Mouse (Mus musculus) heart, adult 18-20 months (tissue): ENCODE results near the gene Olfr5. TPM values are rescaled to one million over a fixed set of nuclear protein-coding genes. Genes with fewer than 3 reads are reported as not detected.

Experiments used
- DNase-seq, 2 experiments: peaks; one replicate each; pipeline ENCODE4 v3.0.0; 2021 to 2022; ENCODE audit warnings: mixed read lengths in 1 of 2
- long read RNA-seq, 2 experiments: library from polyadenylated mRNA; stranded (forward); transcript quantifications; one replicate each; pipeline ENCODE4 v2.0.0; 2021
- total RNA-seq, 2 experiments: library from RNA; stranded (reverse); gene quantifications; 2 replicates each; pipeline ENCODE4 v1.2.3; 2021

Gene Olfr5
- not detected for total RNA-seq
- long read RNA-seq, experiment 1, result 0 reads
- long read RNA-seq, experiment 2, result 0 reads

GRCm38 (mm10) chr7:6486841-6487240 is at the start of gene Olfr5:
Gene Olfr5, minus strand, starts transcription at chr7:6486941.
- DNase-seq, result no peak

- DNase-seq, result no peak
Observed at GRCm38 (mm10) chr7:6526141-6526540, 39.4 kb upstream of the Olfr5 start.

- no peak for DNase-seq
Observed at GRCm38 (mm10) chr7:6525001-6525400, 38.3 kb upstream of the Olfr5 start.

DNA sequence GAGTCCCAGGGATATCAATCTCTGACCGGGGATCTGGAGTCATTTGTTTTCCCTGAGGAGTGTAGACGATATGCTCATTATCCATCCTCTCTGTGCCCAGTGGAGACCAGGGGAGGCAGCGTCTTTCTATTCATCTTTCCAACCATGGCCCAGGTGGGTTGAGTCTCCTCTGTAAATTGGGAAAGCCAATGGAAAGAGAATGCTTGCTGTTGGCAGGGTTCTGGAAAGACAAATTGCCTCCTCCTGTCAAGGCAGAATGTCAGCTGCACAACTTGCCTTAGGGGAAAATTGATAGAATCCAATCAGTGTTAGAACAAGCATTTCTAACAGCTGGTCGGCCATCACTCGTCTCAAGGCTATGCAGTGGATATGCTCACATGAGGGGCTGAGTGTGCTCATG is 36.1 kb upstream of the Olfr5 start, which contains the start of gene Olfr1349:
Gene Olfr1349 (minus strand): TSS at position 101 of the 400 bp plus-strand sequence.
- no peak for DNase-seq

GRCm38 (mm10) chr7:6521666-6522065 is 34.9 kb upstream of the Olfr5 start:
- peak in 1 of 2 experiments; percentile 6 for DNase-seq

DNA sequence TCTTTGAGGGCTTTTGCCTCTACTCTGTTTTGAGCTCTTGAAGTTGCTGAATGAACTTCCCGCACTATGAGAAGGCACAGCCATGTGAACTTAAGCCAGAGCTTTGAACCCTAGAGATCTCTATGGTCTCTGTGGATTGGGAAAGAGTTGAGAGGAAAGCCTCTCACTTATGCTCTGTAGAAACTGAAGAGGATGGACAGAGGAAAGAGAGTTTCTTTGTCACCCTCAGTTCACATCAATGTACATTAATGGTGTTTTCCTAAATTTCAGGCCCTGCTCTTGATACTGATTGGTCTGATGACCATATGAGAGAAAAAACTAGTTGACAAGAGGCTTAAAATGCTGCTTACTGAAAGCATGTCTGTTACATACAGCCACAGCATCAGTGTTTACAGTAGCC is 21.9 kb upstream of the Olfr5 start, which contains the start of gene Olfr1348:
Gene Olfr1348 (minus strand): TSS at position 101 of the 400 bp plus-strand sequence.
- no peak for DNase-seq

GRCm38 (mm10) chr7:6499655-6500054 is 12.9 kb upstream of the Olfr5 start, which contains the start of gene Olfr1347:
Gene Olfr1347, minus strand, starts transcription at chr7:6499755.
- no peak for DNase-seq

DNA sequence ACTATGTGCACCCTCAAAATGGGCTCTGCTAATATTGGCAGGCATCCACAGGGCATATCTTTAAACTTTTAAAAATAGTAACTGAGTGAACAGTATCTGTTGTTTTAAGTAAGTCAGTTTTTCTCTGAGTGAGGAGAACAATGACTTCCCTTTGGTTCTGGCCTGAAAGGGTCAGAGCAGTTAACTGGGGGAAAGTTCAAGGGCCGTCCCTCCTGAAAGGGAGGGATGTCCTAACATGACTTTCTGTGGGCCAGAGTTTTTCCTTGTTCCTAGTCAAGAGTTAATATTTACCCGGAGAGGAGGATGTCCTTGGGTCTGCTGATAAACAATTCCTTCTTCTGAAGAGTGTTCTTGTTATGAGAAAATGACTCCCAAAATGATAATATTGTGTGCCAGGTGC is 9.1 kb downstream of the Olfr5 start:
- peak in 1 of 2 experiments; percentile 22 for DNase-seq

DNA sequence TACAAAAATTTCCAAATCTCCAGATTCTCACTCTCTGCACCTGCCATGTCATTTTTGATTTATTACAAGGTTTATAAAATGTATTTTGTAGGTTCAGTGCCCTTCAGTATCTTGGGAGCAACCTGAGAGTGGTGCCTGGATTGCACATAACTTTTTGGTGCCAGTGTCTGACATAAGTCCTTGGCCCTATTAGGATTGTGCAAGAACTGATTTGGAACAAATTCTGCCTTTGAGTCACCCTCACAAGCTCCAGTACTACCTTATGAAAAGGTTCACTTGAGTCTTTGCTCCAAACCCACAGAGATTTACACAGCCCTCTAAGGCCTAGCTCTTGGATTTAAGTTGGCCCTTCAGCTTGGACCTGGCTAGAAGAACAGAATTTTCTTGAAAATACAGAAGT is 19.8 kb downstream of the Olfr5 start, which contains the start of gene Olfr1346:
Gene Olfr1346 (plus strand): TSS at position 151 of the 400 bp plus-strand sequence.
- DNase-seq, result no peak

- no peak for DNase-seq
Observed at GRCm38 (mm10) chr7:6456399-6456798, 30.3 kb downstream of the Olfr5 start.

GRCm38 (mm10) chr7:6455868-6456267 is 30.9 kb downstream of the Olfr5 start, which contains the start of gene Olfr1336:
Gene Olfr1336, plus strand, starts transcription at chr7:6456168.
- DNase-seq, result no peak

DNA sequence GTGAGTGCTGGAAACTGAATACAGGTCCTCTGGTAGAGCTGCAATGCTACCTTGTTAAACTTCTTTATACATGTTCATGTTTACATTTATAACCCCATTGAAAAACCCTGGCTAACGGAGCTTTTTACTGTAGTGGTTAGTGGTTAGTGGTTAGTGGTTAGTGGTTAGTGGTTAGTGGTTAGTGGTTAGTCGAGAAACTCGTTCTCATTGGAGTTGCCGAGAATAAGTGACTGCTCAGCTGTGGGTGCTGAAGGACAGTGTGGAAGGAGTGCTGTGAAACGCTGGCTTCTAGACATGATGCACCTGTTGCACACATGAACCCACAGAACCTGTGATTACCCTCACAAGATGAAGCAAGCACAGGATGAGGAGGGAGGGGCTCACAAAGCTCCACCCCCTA is 39.0 kb downstream of the Olfr5 start:
- DNase-seq, result no peak

GRCm38 (mm10) chr7:6441173-6441572 is 45.6 kb downstream of the Olfr5 start:
- no peak for DNase-seq

DNA sequence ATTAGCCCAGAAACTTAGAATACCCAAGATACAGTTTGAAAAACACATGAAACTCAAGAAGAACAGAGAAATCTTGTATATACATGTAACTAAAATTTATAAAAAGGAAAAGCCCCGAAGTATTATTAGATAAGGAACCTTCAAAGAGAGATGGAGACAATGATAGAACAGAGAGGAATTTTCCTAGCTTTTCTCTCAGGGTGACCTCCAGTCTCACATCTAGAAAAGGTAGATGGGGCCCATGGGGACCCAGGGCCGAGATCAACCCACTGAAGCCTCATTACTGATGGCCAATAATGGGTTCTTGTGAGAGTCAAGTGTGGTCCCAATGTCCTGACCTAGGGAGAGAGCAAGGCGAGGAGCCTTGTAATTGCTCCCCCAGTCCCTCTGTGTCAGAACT is 48.4 kb downstream of the Olfr5 start, which contains the start of gene Olfr1344:
Gene Olfr1344 (plus strand): TSS at position 301 of the 400 bp plus-strand sequence.
- no peak for DNase-seq

DNA sequence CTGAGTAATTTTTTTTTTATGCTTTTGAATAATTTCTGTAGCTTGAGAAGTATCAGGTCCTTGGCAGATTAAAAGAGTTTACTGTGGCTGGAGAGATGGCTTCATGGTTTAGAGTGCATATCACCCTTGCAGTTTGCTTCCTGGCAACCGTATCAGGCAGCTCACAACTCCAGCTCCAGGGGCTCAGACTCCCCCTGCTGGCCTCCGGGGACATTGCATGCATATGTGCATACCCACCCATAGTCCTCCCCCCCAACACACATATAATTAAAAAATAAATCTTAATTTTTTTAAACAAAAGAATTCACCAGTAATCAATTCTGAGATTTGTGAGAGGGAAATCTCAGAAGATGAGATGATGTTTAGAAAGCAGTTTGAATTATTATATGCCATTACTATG is 56.4 kb downstream of the Olfr5 start:
- DNase-seq, result peak; percentile 9 to 16

DNA sequence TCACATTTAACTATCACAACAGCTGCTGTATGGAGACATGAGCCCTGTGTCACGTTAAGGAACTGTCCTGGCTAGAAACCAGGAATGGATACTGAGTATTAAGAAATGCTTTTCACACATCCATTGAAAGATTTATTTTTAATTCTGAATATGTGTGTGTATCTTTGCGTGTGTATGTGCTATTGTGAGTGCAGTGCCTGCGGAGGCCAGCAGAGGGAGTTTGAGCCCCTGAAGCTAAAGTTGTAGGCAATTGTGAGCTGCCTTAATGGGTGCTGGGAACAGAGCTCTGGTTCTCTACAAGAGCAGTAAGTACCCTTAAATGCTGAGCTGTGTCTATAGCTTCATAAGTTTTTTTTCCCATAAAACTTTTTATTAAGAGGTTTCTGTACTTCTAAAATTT is 57.4 kb downstream of the Olfr5 start:
- no peak for DNase-seq

Other genes with a start within 250 kb of the Olfr5 start
- gene Epp13, start 234.2 kb downstream of the Olfr5 start, total RNA-seq, result not detected
- 1 to 10 TPM; 2.7 to 3.7 TPM for gene Zfp667, start 200.4 kb downstream of the Olfr5 start, total RNA-seq
- gene Zfp583, start 155.7 kb downstream of the Olfr5 start, total RNA-seq, result 1 to 10 TPM; 2.9 to 3.0 TPM
- under 1 TPM; 0.22 to 0.36 TPM for gene Gm3854, start 143.2 kb downstream of the Olfr5 start, total RNA-seq
- gene Zfp78, start 123.7 kb downstream of the Olfr5 start, total RNA-seq, result 1 to 10 TPM; 2.2 to 2.5 TPM
- 1 to 10 TPM; 2.8 to 3.7 TPM for gene Zfp28, start 103.6 kb downstream of the Olfr5 start, total RNA-seq
- not detected for gene Smim17, start 88.2 kb downstream of the Olfr5 start, total RNA-seq
- not detected for gene Gm20715, start 76.7 kb downstream of the Olfr5 start, total RNA-seq
- not detected for gene Olfr1344, start 48.3 kb downstream of the Olfr5 start, total RNA-seq
- gene Olfr1336, start 30.8 kb downstream of the Olfr5 start, total RNA-seq, result not detected
- not detected for gene Olfr1346, start 19.8 kb downstream of the Olfr5 start, total RNA-seq
- gene Olfr1347, start 12.8 kb upstream of the Olfr5 start, total RNA-seq, result not detected
- gene Olfr1348, start 21.8 kb upstream of the Olfr5 start, total RNA-seq, result not detected
- not detected for gene Olfr1349, start 36.0 kb upstream of the Olfr5 start, total RNA-seq
- gene Olfr1350, start 77.9 kb upstream of the Olfr5 start, total RNA-seq, result not detected
- gene Zim1, start 209.5 kb upstream of the Olfr5 start, total RNA-seq, result 1 to 10 TPM; 3.4 to 4.8 TPM
- 1 to 10 TPM; 3.3 to 6.2 TPM for gene Peg3, start 243.5 kb upstream of the Olfr5 start, total RNA-seq
- not detected for gene Usp29, start 243.6 kb upstream of the Olfr5 start, total RNA-seq